Mouse (Mus musculus) cerebellum, adult 2 months (tissue): ENCODE data around the gene Olfr16. TPM values are rescaled to one million over a fixed set of nuclear protein-coding genes. Genes with fewer than 3 reads are reported as not detected.

Experiments
- DNase-seq, 2 experiments: peaks; one replicate each; pipeline ENCODE4 v3.0.0; 2021
- H3K27ac ChIP-seq: fragments of 200-500 bp; 2 replicates; pipeline ENCODE4 v1.5.1; 2012; ENCODE audit warnings: low read length, control low read depth, inconsistent platforms; ENCODE audit not compliant: insufficient read depth
- H3K27me3 ChIP-seq: fragments of 200-500 bp; 2 replicates; pipeline ENCODE4 v1.6.1; 2012; ENCODE audit warnings: inconsistent platforms, mild to moderate bottlenecking, low read length, moderate library complexity; ENCODE audit not compliant: control insufficient read depth, insufficient read depth
- H3K4me1 ChIP-seq: fragments of 200-500 bp; 2 replicates; pipeline ENCODE4 v1.6.1; 2011; ENCODE audit warnings: low read length; ENCODE audit not compliant: control insufficient read depth, insufficient read depth
- H3K4me3 ChIP-seq: fragments of 200-500 bp; replicated peaks from 2 replicates; pipeline ENCODE3; 2011; ENCODE audit warnings: mild to moderate bottlenecking, low read depth, low read length, control low read depth; ENCODE audit not compliant: insufficient read depth
- CTCF ChIP-seq: fragments of 200-500 bp; IDR thresholded peaks from 2 replicates; pipeline ENCODE4 v1.5.1; 2011; ENCODE audit warnings: low read depth, mild to moderate bottlenecking, control low read depth, low read length, moderate library complexity, borderline replicate concordance; ENCODE audit not compliant: insufficient read depth
- POLR2A ChIP-seq: fragments of 200-500 bp; IDR thresholded peaks from 2 replicates; pipeline ENCODE4 v1.6.1; 2011; ENCODE audit warnings: low read length, control low read depth, borderline replicate concordance; ENCODE audit not compliant: insufficient read depth
- WGBS: fragments of 180-500 bp; shearing (Covaris S2); methylation state at CpG from one replicate; pipeline ENCODE4 v1.1.7; 2018; 5-methylcytosine and 5-hydroxymethylcytosine counted together
- polyA plus RNA-seq: library from polyadenylated mRNA; depleted of rRNA; stranded (reverse); fragments of >200 nt; gene quantifications from 2 replicates; pipeline ENCODE4 v1.2.3, GENCODE M21; 2012; rRNA removed

Olfr16 gene
- polyA plus RNA-seq, 1 experiment, result not detected

- Histone ChIP-seq H3K4me1 (no peaks in the 10 kb centered on the region), H3K27ac (no peak overlapping the region), H3K4me3 (no peak overlapping the region), H3K27me3 (no peaks in the 10 kb centered on the region)
- 79% methylated on average over 12 of the region's 12 CpGs for WGBS
- DNase-seq, result no peak
- TF ChIP-seq POLR2A (no peak), CTCF (no peak)
Measured at GRCm38 (mm10) chr1:172989794-172990634, 39.8 kb downstream of the Olfr16 start.

- H3K4me3 ChIP-seq, result no peak overlapping the region
- DNase-seq, result no peak
- TF ChIP-seq CTCF (no peak), POLR2A (no peak)
- no peaks in the 10 kb centered on the region for H3K27me3 ChIP-seq
- no peaks in the 10 kb centered on the region for H3K4me1 ChIP-seq
- WGBS, result 83% methylated on average over 3 of the region's 3 CpGs
- no peak overlapping the region for H3K27ac ChIP-seq
Measured at GRCm38 (mm10) chr1:172990635-172991009, 40.4 kb downstream of the Olfr16 start.

Other genes with a start within 250 kb of the Olfr16 start
- not detected in 2 replicates for gene Apcs, start 55.4 kb upstream of the Olfr16 start, polyA plus RNA-seq
- gene Olfr1408, start 187.0 kb downstream of the Olfr16 start, polyA plus RNA-seq, result not detected in 2 replicates
- not detected in 2 replicates for gene Olfr1406, start 240.2 kb downstream of the Olfr16 start, polyA plus RNA-seq
- not detected in 2 replicates for gene Olfr218, start 247.4 kb downstream of the Olfr16 start, polyA plus RNA-seq